Mouse (Mus musculus): ENCODE data around the gene Cfap298. TPM values are rescaled to one million over a fixed set of nuclear protein-coding genes. Genes with fewer than 3 reads are reported as not detected.

The Cfap298 gene
- polyA plus RNA-seq, 1 experiment from 2014 or later = 44.1 TPM

DNA sequence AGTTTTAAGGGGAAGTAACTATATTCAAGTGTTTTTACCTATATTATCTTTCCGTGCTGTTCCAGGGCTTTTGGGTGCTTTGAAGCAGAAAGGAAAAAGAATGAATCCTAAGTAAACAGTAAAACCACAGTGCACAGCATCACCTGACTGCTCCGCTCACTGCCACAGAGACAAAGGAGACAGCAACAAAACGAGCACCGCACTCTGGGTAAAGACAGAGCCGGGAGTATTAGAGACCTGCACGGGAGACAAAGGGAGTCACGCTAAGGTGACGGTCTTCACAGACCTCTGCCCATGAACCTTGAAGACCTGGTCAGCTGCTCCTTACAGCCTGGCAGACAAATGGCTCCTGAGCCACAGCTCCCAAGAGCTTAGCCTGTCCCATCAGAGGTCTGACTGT is 12.1 kb upstream of the Cfap298 start:
- ATAC-seq (ENCODE audit: borderline replicate concordance, extremely low read depth, low FRiP score, low TSS enrichment) = no peak
- no peak overlapping the region for H3K27ac ChIP-seq
- peaks cover 7% of the 10 kb centered on the region; the same call in 1 of the 2 replicates for H3K36me3 ChIP-seq
- H3K9ac ChIP-seq = no peak overlapping the region
- H3K27me3 ChIP-seq = no peaks in the 10 kb centered on the region
- H3K4me1 ChIP-seq = peaks cover 8% of the 10 kb centered on the region; the same call in 1 of the 2 replicates
- no peak overlapping the region for H3K4me3 ChIP-seq
- H3K4me2 ChIP-seq = no peak overlapping the region
- H3K9me3 ChIP-seq = no peaks in the 10 kb centered on the region
- 85% methylated on average over 8 of the region's 8 CpGs for WGBS

GRCm38 (mm10) chr16:90941246-90941645 is 6.3 kb upstream of the Cfap298 start:
- H3K4me2 ChIP-seq = no peak overlapping the region
- H3K36me3 ChIP-seq = peaks cover 17% of the 10 kb centered on the region; the same call in 1 of the 2 replicates
- H3K9ac ChIP-seq = no peak overlapping the region
- no peaks in the 10 kb centered on the region for H3K9me3 ChIP-seq
- no peak overlapping the region for H3K4me3 ChIP-seq
- no peaks in the 10 kb centered on the region for H3K27me3 ChIP-seq
- 86% methylated on average over 7 of the region's 7 CpGs for WGBS
- H3K27ac ChIP-seq = no peak overlapping the region
- H3K4me1 ChIP-seq = no peaks in the 10 kb centered on the region
- ATAC-seq (ENCODE audit: borderline replicate concordance, extremely low read depth, low FRiP score, low TSS enrichment) = no peak

GRCm38 (mm10) chr16:90934193-90934686 is 674 bp downstream of the Cfap298 start:
- Histone ChIP-seq H3K9me3 (no peaks in the 10 kb centered on the region), H3K9ac (peak overlapping the region; percentile 82), H3K4me1 (no peaks in the 10 kb centered on the region), H3K4me2 (peak overlapping the region; percentile 95), H3K4me3 (peak overlapping the region; percentile 90), H3K36me3 (peaks cover 12% of the 10 kb centered on the region; the same call in 1 of the 2 replicates), H3K27ac (peak overlapping the region; percentile 86), H3K27me3 (no peaks in the 10 kb centered on the region)
- ATAC-seq (ENCODE audit: borderline replicate concordance, extremely low read depth, low FRiP score, low TSS enrichment) = peak; percentile 23
- WGBS = under 1% methylated on average over 38 of the region's 38 CpGs

DNA sequence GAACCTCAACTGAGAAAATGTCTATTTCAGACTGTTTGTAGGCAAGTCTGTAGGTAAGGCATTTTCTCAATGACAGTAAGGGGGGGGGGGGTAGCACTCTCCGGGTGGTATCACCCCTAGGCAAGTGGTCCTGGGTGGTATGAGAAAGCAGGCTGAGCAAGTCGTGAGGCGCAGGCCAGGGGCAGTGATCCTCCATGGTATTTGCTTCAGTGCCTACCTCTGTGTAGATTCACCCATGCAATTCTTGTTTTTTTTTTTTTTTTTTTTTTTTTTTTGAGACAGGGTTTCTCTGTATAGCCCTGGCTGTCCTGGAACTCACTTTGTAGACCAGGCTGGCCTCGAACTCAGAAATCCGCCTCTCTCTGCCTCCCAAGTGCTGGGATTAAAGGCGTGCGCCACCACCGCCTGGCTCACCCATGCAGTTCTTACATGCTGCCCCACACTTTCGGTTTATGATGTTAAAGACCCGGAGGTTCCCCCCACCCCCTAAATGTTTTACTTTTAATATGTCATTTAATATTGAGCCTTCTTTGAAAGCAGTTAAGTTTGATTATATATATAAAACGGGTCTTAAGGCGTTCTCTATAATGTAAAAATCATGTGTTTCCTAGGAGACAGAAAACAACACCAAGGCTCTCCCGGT is 1.3 kb downstream of the Cfap298 start:
- Histone ChIP-seq H3K27ac (peak overlapping the region; percentile 86), H3K36me3 (peaks cover 11% of the 10 kb centered on the region; the same call in 1 of the 2 replicates), H3K9me3 (no peaks in the 10 kb centered on the region), H3K4me3 (peak overlapping the region; percentile 90), H3K4me2 (peak overlapping the region; percentile 95), H3K4me1 (no peaks in the 10 kb centered on the region), H3K27me3 (no peaks in the 10 kb centered on the region), H3K9ac (peak overlapping the region; percentile 82)
- WGBS = 24% methylated on average over 13 of the region's 13 CpGs
- ATAC-seq (ENCODE audit: borderline replicate concordance, extremely low read depth, low FRiP score, low TSS enrichment) = no peak

DNA sequence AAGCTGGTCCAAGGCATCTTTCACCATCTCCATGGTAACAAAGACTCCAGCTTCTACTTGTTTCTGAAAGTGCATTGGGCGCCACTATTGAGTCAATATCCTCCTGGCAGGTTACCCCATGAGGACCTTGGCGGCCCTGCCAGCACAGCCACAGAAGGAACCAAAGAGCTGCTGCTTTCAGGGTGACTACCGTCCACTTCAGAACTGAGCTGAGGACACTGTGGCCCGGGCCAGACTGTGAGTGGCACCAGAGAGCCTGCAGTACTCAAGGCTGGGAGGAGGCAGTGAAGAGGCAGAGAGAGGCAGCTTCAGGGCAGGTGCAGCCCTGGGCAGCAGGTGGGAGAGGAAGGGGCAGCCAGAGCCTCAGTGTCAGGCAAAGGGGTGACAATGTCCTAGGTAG is 7.5 kb downstream of the Cfap298 start:
- Histone ChIP-seq H3K4me2 (no peak overlapping the region), H3K9ac (no peak overlapping the region), H3K4me3 (no peak overlapping the region), H3K27me3 (no peaks in the 10 kb centered on the region), H3K4me1 (no peaks in the 10 kb centered on the region), H3K36me3 (no peaks in the 10 kb centered on the region; the same call in 1 of the 2 replicates), H3K9me3 (no peaks in the 10 kb centered on the region), H3K27ac (no peak overlapping the region)
- WGBS = 87% methylated on average over 4 of the region's 4 CpGs
- ATAC-seq (ENCODE audit: borderline replicate concordance, extremely low read depth, low FRiP score, low TSS enrichment) = no peak

DNA sequence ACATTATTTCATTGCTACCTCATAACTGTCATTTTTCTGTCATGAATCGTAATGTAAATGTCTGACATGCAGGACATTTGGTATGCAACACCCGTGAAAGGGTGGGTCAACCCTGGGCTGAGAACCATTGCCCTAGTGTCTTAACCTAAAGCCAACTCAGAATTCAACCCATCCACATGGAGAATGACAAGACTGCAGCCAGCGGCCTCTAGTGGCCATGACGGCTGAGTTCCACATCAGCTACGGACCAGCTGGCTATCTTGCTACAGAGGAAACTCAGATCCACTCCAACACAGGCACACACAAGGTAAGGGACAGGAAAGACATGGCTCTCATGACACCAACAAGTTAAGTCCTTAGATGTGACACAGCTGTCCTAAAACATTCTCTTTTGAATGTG is 9.5 kb downstream of the Cfap298 start:
- WGBS = 21% methylated on average over 5 of the region's 5 CpGs
- no peaks in the 10 kb centered on the region for H3K9me3 ChIP-seq
- H3K4me1 ChIP-seq = peaks cover 4% of the 10 kb centered on the region; the same call in 1 of the 2 replicates
- H3K36me3 ChIP-seq = no peaks in the 10 kb centered on the region; the same call in 1 of the 2 replicates
- no peak overlapping the region for H3K9ac ChIP-seq
- H3K4me3 ChIP-seq = no peak overlapping the region
- no peak overlapping the region for H3K4me2 ChIP-seq
- H3K27ac ChIP-seq = no peak overlapping the region
- H3K27me3 ChIP-seq = no peaks in the 10 kb centered on the region
- no peak for ATAC-seq (ENCODE audit: borderline replicate concordance, extremely low read depth, low FRiP score, low TSS enrichment)

- no peak overlapping the region for H3K27ac ChIP-seq
- H3K36me3 ChIP-seq = no peaks in the 10 kb centered on the region; the same call in 1 of the 2 replicates
- ATAC-seq (ENCODE audit: borderline replicate concordance, extremely low read depth, low FRiP score, low TSS enrichment) = no peak
- no peaks in the 10 kb centered on the region for H3K9me3 ChIP-seq
- H3K4me1 ChIP-seq = peaks cover 4% of the 10 kb centered on the region; the same call in 1 of the 2 replicates
- no peak overlapping the region for H3K9ac ChIP-seq
- 77% methylated on average over 13 of the region's 13 CpGs for WGBS
- no peaks in the 10 kb centered on the region for H3K27me3 ChIP-seq
- H3K4me2 ChIP-seq = no peak overlapping the region
- no peak overlapping the region for H3K4me3 ChIP-seq
Measured at GRCm38 (mm10) chr16:90924606-90925370, 10.1 kb downstream of the Cfap298 start.

DNA sequence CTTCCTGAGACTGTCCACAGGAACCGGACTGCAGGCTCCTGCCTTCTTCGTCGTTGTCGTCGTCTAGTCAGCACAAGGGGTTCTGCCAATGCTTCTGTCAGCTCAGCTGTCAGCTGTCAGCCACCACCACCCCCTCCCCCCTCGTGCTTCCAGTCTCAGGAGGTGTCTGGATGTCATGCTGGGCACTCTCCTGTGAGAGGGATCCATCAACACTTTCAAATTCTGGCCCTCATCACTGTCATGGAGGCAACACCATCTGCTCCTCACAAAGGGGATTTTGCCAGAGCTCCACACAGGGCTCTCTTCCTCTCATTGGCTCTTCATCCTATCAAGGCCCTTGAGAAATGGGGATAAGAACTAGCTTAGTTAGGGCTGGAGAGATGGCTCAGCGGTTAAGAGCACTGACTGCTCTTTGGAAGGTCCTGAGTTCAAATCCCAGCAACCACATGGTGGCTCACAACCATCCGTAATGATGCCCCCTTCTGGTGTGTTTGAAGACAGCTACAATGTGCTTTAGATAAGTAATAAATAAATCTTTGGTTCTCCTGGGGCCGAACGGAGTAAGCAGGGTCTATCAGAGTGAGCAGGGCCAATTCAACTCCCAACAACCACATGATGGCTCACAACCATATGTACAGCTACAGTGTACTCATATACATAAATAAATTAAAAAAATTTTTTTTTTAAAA is 13.3 kb downstream of the Cfap298 start:
- Histone ChIP-seq H3K27me3 (no peaks in the 10 kb centered on the region), H3K4me3 (no peak overlapping the region), H3K4me2 (no peak overlapping the region), H3K4me1 (peaks cover 4% of the 10 kb centered on the region; the same call in 1 of the 2 replicates), H3K27ac (no peak overlapping the region), H3K9ac (no peak overlapping the region), H3K36me3 (no peaks in the 10 kb centered on the region), H3K9me3 (no peaks in the 10 kb centered on the region)
- ATAC-seq (ENCODE audit: borderline replicate concordance, extremely low read depth, low FRiP score, low TSS enrichment) = peak; percentile 72
- WGBS = 34% methylated on average over 10 of the region's 10 CpGs

DNA sequence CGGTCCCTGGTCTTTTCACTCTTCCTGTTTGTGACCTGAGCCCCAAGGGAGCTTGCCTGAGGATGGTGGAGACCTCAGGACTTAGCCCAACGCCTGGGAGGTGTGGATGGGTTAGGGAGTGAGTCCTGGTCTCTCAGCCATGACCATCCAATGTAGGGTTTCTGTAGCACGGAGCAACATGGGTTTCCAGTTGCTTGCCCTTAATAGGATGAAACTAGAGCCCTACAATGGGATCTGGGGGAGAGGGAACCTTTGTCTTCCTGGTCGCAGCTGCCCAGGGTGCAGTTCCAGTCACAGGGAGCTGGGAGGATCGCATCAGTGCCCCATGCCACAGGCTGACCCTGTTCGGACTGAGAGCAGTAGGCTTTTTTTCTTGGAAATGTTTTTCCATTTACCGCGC is 17.8 kb downstream of the Cfap298 start:
- H3K27ac ChIP-seq = no peak overlapping the region
- H3K36me3 ChIP-seq = no peaks in the 10 kb centered on the region
- peaks cover 4% of the 10 kb centered on the region; the same call in 1 of the 2 replicates for H3K4me1 ChIP-seq
- no peak for ATAC-seq (ENCODE audit: borderline replicate concordance, extremely low read depth, low FRiP score, low TSS enrichment)
- no peak overlapping the region for H3K4me2 ChIP-seq
- 82% methylated on average over 8 of the region's 8 CpGs for WGBS
- no peaks in the 10 kb centered on the region for H3K9me3 ChIP-seq
- no peak overlapping the region for H3K4me3 ChIP-seq
- peaks cover 3% of the 10 kb centered on the region; the same call in 1 of the 2 replicates for H3K27me3 ChIP-seq
- H3K9ac ChIP-seq = no peak overlapping the region

GRCm38 (mm10) chr16:90916040-90916481 is 18.9 kb downstream of the Cfap298 start:
- H3K9me3 ChIP-seq = no peaks in the 10 kb centered on the region
- ATAC-seq (ENCODE audit: borderline replicate concordance, extremely low read depth, low FRiP score, low TSS enrichment) = peak; percentile 11; the same call in 1 of the 2 replicates
- WGBS = 29% methylated on average over 12 of the region's 12 CpGs
- peaks cover 3% of the 10 kb centered on the region; the same call in 1 of the 2 replicates for H3K27me3 ChIP-seq
- no peaks in the 10 kb centered on the region for H3K36me3 ChIP-seq
- H3K4me2 ChIP-seq = no peak overlapping the region
- H3K9ac ChIP-seq = no peak overlapping the region
- H3K27ac ChIP-seq = no peak overlapping the region
- H3K4me1 ChIP-seq = no peaks in the 10 kb centered on the region
- no peak overlapping the region for H3K4me3 ChIP-seq

- ATAC-seq (ENCODE audit: borderline replicate concordance, extremely low read depth, low FRiP score, low TSS enrichment) = no peak
- H3K27ac ChIP-seq = no peak overlapping the region
- peaks cover 3% of the 10 kb centered on the region; the same call in 1 of the 2 replicates for H3K27me3 ChIP-seq
- no peak overlapping the region for H3K4me2 ChIP-seq
- H3K9me3 ChIP-seq = no peaks in the 10 kb centered on the region
- H3K9ac ChIP-seq = no peak overlapping the region
- H3K36me3 ChIP-seq = no peaks in the 10 kb centered on the region
- H3K4me3 ChIP-seq = no peak overlapping the region
- H3K4me1 ChIP-seq = no peaks in the 10 kb centered on the region
- WGBS = 86% methylated on average over 13 of the region's 13 CpGs
Measured at GRCm38 (mm10) chr16:90911766-90912165, 23.1 kb downstream of the Cfap298 start.
